Mouse (Mus musculus) heart, embryonic 10.5 days (tissue): ENCODE data around the gene Cdh16. TPM values are rescaled to one million over a fixed set of nuclear protein-coding genes. Genes with fewer than 3 reads are reported as not detected.
"Not testable (repeated sequence)": the region's sequence is repeated elsewhere in the genome, so short reads cannot be mapped to it uniquely, and the experiment has no call there.

Experiments used
- DNase-seq: peaks from one replicate; pipeline ENCODE4 v3.0.0-alpha.2; 2017; ENCODE audit warnings: low spot score
- H3K27ac ChIP-seq: fragments of 300-500 bp; sonication (generic); 2 replicates; pipeline ENCODE4 v1.5.1; 2016; ENCODE audit warnings: mild to moderate bottlenecking
- H3K27me3 ChIP-seq: fragments of 300-500 bp; sonication (generic); 2 replicates; pipeline ENCODE4 v1.6.1; 2016; ENCODE audit warnings: mild to moderate bottlenecking; ENCODE audit not compliant: poor library complexity, insufficient read depth, severe bottlenecking
- H3K36me3 ChIP-seq: fragments of 300-500 bp; sonication (generic); 2 replicates; pipeline ENCODE4 v1.6.1; 2016; ENCODE audit warnings: mild to moderate bottlenecking, moderate library complexity
- H3K4me1 ChIP-seq: fragments of 300-500 bp; sonication (generic); 2 replicates; pipeline ENCODE4 v1.6.1; 2016; ENCODE audit warnings: mild to moderate bottlenecking
- H3K4me3 ChIP-seq: fragments of 300-500 bp; sonication (generic); 2 replicates; pipeline ENCODE4 v1.5.1; 2016; ENCODE audit warnings: mild to moderate bottlenecking, moderate library complexity
- H3K9me3 ChIP-seq: fragments of 300-500 bp; sonication (generic); 2 replicates; pipeline ENCODE4 v1.6.1; 2016; ENCODE audit warnings: mild to moderate bottlenecking, moderate library complexity
- whole genome bisulfite sequencing: fragments of 180-500 bp; shearing (Covaris S2); methylation state at CpG from one replicate; pipeline ENCODE4 v1.1.7; 2016; 5-methylcytosine and 5-hydroxymethylcytosine counted together
- polyA plus RNA-seq: library from polyadenylated mRNA; unstranded; fragments of >200 nt; fragmentation: Nextera tagmentation; extraction: Ambion mirVana; gene quantifications from 2 replicates; pipeline ENCODE4 v1.2.1, GENCODE M21; 2016

Cdh16 gene
- polyA plus RNA-seq, result 8.0 and 21.0 TPM in 2 replicates

- H3K27ac ChIP-seq, result peak within 1 kb of the TSS; percentile 75
- no peaks in the 10 kb centered on the region for H3K27me3 ChIP-seq
- H3K36me3 ChIP-seq, result peaks cover 18% of the 10 kb centered on the region
- peaks cover 39% of the 10 kb centered on the region for H3K4me1 ChIP-seq
- 69% methylated on average over 6 of the region's 6 CpGs for WGBS
- H3K4me3 ChIP-seq, result no peak within 1 kb of the TSS
- DNase-seq, result no peak
- H3K9me3 ChIP-seq, result no peaks in the 10 kb centered on the region
Observed at GRCm38 (mm10) chr8:104624161-104624560, at the start of gene Cdh16. Gene Cdh16 (minus strand): TSS chr8:104624396.

DNA sequence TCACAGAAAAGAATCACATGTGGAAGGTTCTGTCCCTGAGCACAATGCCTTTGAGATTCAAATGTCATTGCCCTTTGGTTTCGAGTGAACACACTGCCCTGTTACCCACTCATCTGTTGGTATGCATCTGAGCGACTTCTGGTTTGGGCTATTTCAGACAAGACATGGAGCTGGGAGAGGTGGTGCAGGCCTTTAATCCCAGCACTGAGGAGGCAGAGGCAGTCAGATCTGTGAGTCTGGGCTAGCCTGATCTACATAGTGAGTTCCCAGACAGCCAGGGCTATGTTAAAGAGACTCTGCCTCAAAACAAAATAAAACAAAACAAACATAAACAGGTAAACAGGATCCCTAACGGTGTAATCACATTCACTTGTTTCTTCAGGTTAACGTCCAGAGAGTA, 31.4 kb upstream of the Cdh16 start:
- WGBS, result 69% methylated on average over 4 of the region's 4 CpGs
- H3K9me3 ChIP-seq, result no peaks in the 10 kb centered on the region
- H3K27ac ChIP-seq, result no peak overlapping the region
- no peak for DNase-seq
- no peaks in the 10 kb centered on the region for H3K36me3 ChIP-seq
- H3K4me1 ChIP-seq, result no peaks in the 10 kb centered on the region
- no peak overlapping the region for H3K4me3 ChIP-seq
- 0 out of 2 replicates have a peak, but pooled peaks cover 4% of the 10 kb centered on the region for H3K27me3 ChIP-seq

- H3K27ac ChIP-seq, result no peak overlapping the region
- WGBS, result 6% methylated on average over 3 of the region's 3 CpGs
Observed at GRCm38 (mm10) chr8:104654984-104655383, 30.8 kb upstream of the Cdh16 start.

GRCm38 (mm10) chr8:104644187-104644586, 20.0 kb upstream of the Cdh16 start:
- not testable (repeated sequence) for H3K4me3 ChIP-seq, H3K27ac ChIP-seq, H3K27me3 ChIP-seq, H3K9me3 ChIP-seq, DNase-seq, H3K36me3 ChIP-seq
- WGBS, result 68% methylated on average over 3 of the region's 3 CpGs
- peaks cover 21% of the 10 kb centered on the region for H3K4me1 ChIP-seq

More at GRCm38 (mm10) chr8:104654984-104655383, 30.8 kb upstream of the Cdh16 start:
- no peaks in the 10 kb centered on the region for H3K36me3 ChIP-seq
- H3K4me3 ChIP-seq, result no peak overlapping the region
- DNase-seq, result no peak
- H3K9me3 ChIP-seq, result no peaks in the 10 kb centered on the region
- H3K27me3 ChIP-seq, result no peaks in the 10 kb centered on the region
- H3K4me1 ChIP-seq, result no peaks in the 10 kb centered on the region

GRCm38 (mm10) chr8:104642324-104642654, 18.1 kb upstream of the Cdh16 start:
- WGBS, result 79% methylated on average over 6 of the region's 6 CpGs
- peak overlapping the region; percentile 89 for H3K27ac ChIP-seq
- no peaks in the 10 kb centered on the region for H3K27me3 ChIP-seq
- peaks cover 21% of the 10 kb centered on the region for H3K4me1 ChIP-seq
- no peak for DNase-seq
- peak overlapping the region; percentile 91 for H3K4me3 ChIP-seq
- H3K9me3 ChIP-seq, result no peaks in the 10 kb centered on the region
- peaks cover 28% of the 10 kb centered on the region for H3K36me3 ChIP-seq

GRCm38 (mm10) chr8:104641426-104642323, 17.5 kb upstream of the Cdh16 start, which contains the start of gene Ciao2b:
Gene Ciao2b (minus strand): TSS chr8:104641965.
- Histone ChIP-seq H3K27ac (peak within 1 kb of the TSS; percentile 89), H3K4me3 (peak within 1 kb of the TSS; percentile 91), H3K9me3 (no peaks in the 10 kb centered on the region), H3K36me3 (peaks cover 33% of the 10 kb centered on the region), H3K27me3 (no peaks in the 10 kb centered on the region), H3K4me1 (peaks cover 21% of the 10 kb centered on the region)
- under 1% methylated on average over 66 of the region's 66 CpGs for WGBS
- peak; percentile 95 for DNase-seq

DNA sequence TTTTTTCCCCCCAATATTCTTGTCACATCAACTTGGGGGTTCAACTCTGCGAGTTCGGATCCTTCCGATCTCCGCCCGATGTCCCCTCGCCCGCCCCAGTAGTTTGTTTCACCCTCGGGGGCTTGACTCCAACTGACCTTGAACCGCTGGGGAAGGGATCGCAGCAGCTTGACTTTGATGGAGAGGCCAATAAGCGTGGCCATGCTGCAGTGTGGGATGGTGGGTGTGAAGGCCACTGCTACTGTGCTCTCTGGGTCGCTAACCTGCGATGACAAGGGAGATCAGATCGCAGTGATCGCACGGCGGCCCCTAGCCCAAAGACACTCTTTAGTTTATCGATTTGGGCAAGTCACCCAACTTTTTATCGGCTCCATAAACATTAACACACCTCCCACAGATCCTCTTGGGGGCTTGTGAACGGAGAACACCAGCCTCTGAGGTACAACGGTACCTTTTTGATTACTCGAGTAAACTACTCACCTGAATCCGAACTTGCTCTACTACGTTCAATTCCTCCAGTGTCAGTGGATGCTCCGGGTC, 16.7 kb upstream of the Cdh16 start:
- Histone ChIP-seq H3K27me3 (no peaks in the 10 kb centered on the region), H3K9me3 (no peaks in the 10 kb centered on the region), H3K4me1 (peaks cover 21% of the 10 kb centered on the region), H3K4me3 (peak overlapping the region; percentile 91), H3K36me3 (peaks cover 35% of the 10 kb centered on the region), H3K27ac (peak overlapping the region; percentile 89)
- WGBS, result 9% methylated on average over 25 of the region's 25 CpGs
- DNase-seq, result peak; percentile 76

DNA sequence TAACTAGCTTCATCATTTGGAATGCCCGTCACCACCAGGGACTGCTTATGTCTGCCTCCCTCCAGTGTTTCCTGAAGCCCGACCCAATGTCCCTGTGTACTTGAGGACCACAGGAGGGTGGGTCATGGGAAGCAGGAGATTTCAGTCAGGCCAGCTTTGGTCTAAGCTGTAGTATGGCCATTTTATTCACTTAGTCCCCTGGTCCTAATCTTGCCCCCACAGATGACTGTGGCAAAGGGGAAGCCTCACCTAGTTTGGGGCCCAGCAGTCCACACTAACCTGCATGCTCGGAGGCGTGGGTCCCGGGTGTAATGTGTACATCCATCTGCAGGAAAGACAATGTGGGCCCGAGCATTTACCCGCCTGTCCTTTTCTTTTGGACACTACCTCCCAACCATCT, 16.0 kb upstream of the Cdh16 start:
- peak; percentile 55 for DNase-seq
- H3K27ac ChIP-seq, result peak overlapping the region; percentile 89
- H3K9me3 ChIP-seq, result no peaks in the 10 kb centered on the region
- H3K4me1 ChIP-seq, result peaks cover 21% of the 10 kb centered on the region
- peaks cover 41% of the 10 kb centered on the region for H3K36me3 ChIP-seq
- no peaks in the 10 kb centered on the region for H3K27me3 ChIP-seq
- WGBS, result 88% methylated on average over 7 of the region's 7 CpGs
- H3K4me3 ChIP-seq, result peak overlapping the region; percentile 91

GRCm38 (mm10) chr8:104638010-104638409, 13.8 kb upstream of the Cdh16 start:
- Histone ChIP-seq H3K27ac (no peak overlapping the region), H3K4me3 (no peak overlapping the region), H3K9me3 (no peaks in the 10 kb centered on the region), H3K27me3 (no peaks in the 10 kb centered on the region), H3K36me3 (peaks cover 51% of the 10 kb centered on the region), H3K4me1 (peaks cover 29% of the 10 kb centered on the region)
- no peak for DNase-seq
- WGBS, result 86% methylated on average over 6 of the region's 6 CpGs

DNA sequence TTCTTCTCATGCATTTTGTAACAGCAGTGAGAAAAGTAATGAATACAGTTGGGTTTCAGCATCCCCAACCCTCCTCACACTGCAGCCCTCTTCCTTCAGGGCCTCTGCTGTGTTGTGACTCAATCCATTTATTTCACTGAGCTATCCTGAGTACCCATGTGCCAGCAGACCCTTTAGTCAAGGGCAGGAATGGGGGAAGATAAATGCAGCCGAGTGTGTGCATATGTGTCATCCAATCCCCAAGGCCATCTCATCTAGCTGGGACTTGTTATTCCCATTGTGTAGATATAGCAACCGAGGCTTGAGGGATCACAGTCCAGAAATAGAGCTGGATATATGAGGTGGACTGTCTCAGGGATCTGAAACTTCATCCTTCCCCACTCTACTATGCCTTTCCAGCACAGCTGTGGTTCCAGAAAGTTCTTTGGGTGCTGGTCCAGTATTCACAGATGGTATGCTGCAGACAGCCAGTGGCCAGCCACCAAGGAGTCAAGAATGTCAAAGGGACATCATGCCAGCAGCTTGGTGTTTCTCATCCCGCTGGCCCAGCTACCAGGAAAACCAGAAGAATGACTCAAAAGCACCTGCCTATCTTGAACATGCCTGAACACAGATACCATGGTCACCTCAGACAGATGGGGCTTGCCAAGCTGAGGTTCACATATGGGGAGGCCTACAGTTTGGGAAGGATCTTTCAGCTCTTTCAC, 11.0 kb upstream of the Cdh16 start:
- no peaks in the 10 kb centered on the region for H3K9me3 ChIP-seq
- H3K27ac ChIP-seq, result no peak overlapping the region
- no peak overlapping the region for H3K4me3 ChIP-seq
- H3K36me3 ChIP-seq, result peaks cover 51% of the 10 kb centered on the region
- 88% methylated on average over 3 of the region's 3 CpGs for WGBS
- H3K4me1 ChIP-seq, result peaks cover 34% of the 10 kb centered on the region
- peaks cover 11% of the 10 kb centered on the region; the same call in 1 of the 2 replicates for H3K27me3 ChIP-seq
- DNase-seq, result peak; percentile 68

- H3K27ac ChIP-seq, result peak overlapping the region; percentile 75
- WGBS, result 37% methylated on average over 9 of the region's 9 CpGs
- peaks cover 20% of the 10 kb centered on the region; the same call in 1 of the 2 replicates for H3K27me3 ChIP-seq
- peaks cover 44% of the 10 kb centered on the region for H3K4me1 ChIP-seq
- 0 out of 2 replicates have a peak overlapping the region, but pooled peaks have one; percentile 5 for H3K4me3 ChIP-seq
- H3K9me3 ChIP-seq, result no peaks in the 10 kb centered on the region
- H3K36me3 ChIP-seq, result peaks cover 51% of the 10 kb centered on the region
- DNase-seq, result no peak
Observed at GRCm38 (mm10) chr8:104633156-104633744, 9.1 kb upstream of the Cdh16 start.

DNA sequence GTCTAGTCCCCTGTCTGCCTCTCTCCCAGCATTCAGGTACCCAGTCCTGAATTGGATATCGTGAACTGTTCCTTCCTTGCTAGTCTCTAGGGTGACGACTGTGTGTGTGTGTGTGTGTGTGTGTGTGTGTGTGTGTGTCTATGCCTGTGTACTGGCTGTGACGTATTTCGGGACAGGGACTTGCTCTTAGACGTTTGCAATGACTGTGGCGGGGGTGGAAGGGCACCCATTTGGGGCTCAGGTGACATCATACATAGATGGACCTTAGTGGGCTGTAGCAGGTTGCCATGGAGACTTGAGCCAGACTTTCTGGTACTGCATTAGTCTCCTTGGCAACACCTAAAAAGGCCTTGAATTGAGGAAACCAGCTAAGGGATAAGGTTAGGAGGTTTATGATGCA, 8.3 kb upstream of the Cdh16 start:
- peaks cover 51% of the 10 kb centered on the region for H3K4me1 ChIP-seq
- no peak for DNase-seq
- H3K27me3 ChIP-seq, result peaks cover 20% of the 10 kb centered on the region; the same call in 1 of the 2 replicates
- H3K9me3 ChIP-seq, result no peaks in the 10 kb centered on the region
- H3K4me3 ChIP-seq, result peak overlapping the region; percentile 79
- H3K36me3 ChIP-seq, result peaks cover 50% of the 10 kb centered on the region
- peak overlapping the region; percentile 93 for H3K27ac ChIP-seq
- 62% methylated on average over 6 of the region's 6 CpGs for WGBS
